Mouse (Mus musculus): ENCODE results near the gene Bud23.

The Bud23 gene

GRCm38 (mm10) chr5:135023344-135024173 lies 41.2 kb downstream of the Bud23 start, which contains the start of gene Stx1a:
Gene Stx1a (plus strand): TSS chr5:135023482.
- DNase-seq (ENCODE audit: low spot score in 2 of 2) = peak; percentile 91 to 92

- DNase-seq (ENCODE audit: low spot score in 2 of 2) = peak in 1 of 2 experiments; percentile 58
Observed at GRCm38 (mm10) chr5:135021814-135022213, 42.9 kb downstream of the Bud23 start.

- DNase-seq (ENCODE audit: low spot score in 2 of 2) = no peak
Observed at GRCm38 (mm10) chr5:135016224-135016759, 48.5 kb downstream of the Bud23 start.

GRCm38 (mm10) chr5:135015497-135015896 lies 49.3 kb downstream of the Bud23 start:
- DNase-seq (ENCODE audit: low spot score in 2 of 2) = peak; percentile 69 to 84

GRCm38 (mm10) chr5:135012671-135013441 lies 51.9 kb downstream of the Bud23 start:
- DNase-seq (ENCODE audit: low spot score in 2 of 2) = peak; percentile 63 to 86

GRCm38 (mm10) chr5:135011809-135012613 lies 52.7 kb downstream of the Bud23 start:
- DNase-seq (ENCODE audit: low spot score in 2 of 2) = no peak

- DNase-seq (ENCODE audit: low spot score in 2 of 2) = no peak
Observed at GRCm38 (mm10) chr5:135010841-135011743, 53.7 kb downstream of the Bud23 start.

- no peak for DNase-seq (ENCODE audit: low spot score in 2 of 2)
Observed at GRCm38 (mm10) chr5:135010320-135010709, 54.4 kb downstream of the Bud23 start.

GRCm38 (mm10) chr5:135009590-135010319 lies 55.0 kb downstream of the Bud23 start:
- peak; percentile 81 to 85 for DNase-seq (ENCODE audit: low spot score in 2 of 2)

GRCm38 (mm10) chr5:135008671-135009589 lies 55.8 kb downstream of the Bud23 start, which contains the start of gene Abhd11:
Gene Abhd11 (plus strand): TSS chr5:135009152.
- DNase-seq (ENCODE audit: low spot score in 2 of 2) = peak; percentile 97 to 98

- no peak for DNase-seq (ENCODE audit: low spot score in 2 of 2)
Observed at GRCm38 (mm10) chr5:135007802-135008571, 56.8 kb downstream of the Bud23 start.

Measured in urinary bladder, postnatal 4 days (tissue).